Mouse (Mus musculus): ENCODE measurements around the gene Wnt3a.

DNA sequence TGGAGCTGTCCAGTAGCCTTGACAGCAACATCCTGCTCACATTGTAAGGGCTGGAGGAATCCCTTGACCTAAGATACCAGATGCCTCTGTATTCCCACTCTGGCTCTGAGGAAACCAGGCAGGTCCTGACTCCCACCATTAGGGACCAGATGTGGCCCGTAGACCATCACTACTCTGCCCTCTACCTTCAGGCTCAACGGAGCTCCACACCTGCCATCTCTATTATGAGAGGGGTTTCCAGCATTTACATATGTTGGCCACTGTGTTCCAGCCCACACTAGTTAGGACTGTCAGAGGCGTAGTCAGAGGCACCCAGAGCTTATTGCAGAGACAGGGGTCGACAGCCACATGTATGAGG is 51.1 kb downstream of the Wnt3a start:
- no peak for TF ChIP-seq CTCF (IDR thresholded peaks at IDR 0.05)
- TF ChIP-seq EP300 (IDR thresholded peaks at IDR 0.05) = no peak

Measured in lung, postnatal 0 days (tissue).